Mouse (Mus musculus) embryonic facial prominence, embryonic 10.5 days (tissue): ENCODE data around the gene Phlda3. TPM values are rescaled to one million over a fixed set of nuclear protein-coding genes. Genes with fewer than 3 reads are reported as not detected.
A peak's percentile ranks its signal among the peaks of the same experiment; 100 is the strongest.

Experiments
- DNase-seq: peaks from one replicate; pipeline ENCODE4 v3.0.0-alpha.2; 2017; ENCODE audit warnings: low spot score
- H3K27ac ChIP-seq: fragments of 300-500 bp; sonication (generic); replicated peaks from 2 replicates; pipeline ENCODE4 v1.5.1; 2016; ENCODE audit warnings: mild to moderate bottlenecking
- H3K27me3 ChIP-seq: fragments of 300-500 bp; sonication (generic); replicated peaks from 2 replicates; pipeline ENCODE4 v1.6.1; 2016; ENCODE audit warnings: low read depth, mild to moderate bottlenecking; ENCODE audit not compliant: poor library complexity, severe bottlenecking
- H3K36me3 ChIP-seq: fragments of 300-500 bp; sonication (generic); replicated peaks from 2 replicates; pipeline ENCODE4 v1.6.1; 2016; ENCODE audit warnings: mild to moderate bottlenecking, moderate library complexity
- H3K4me1 ChIP-seq: fragments of 300-500 bp; sonication (generic); 2 replicates; pipeline ENCODE4 v1.6.1; 2016
- H3K4me3 ChIP-seq: fragments of 300-500 bp; sonication (generic); 2 replicates; pipeline ENCODE4 v1.5.1; 2016; ENCODE audit warnings: mild to moderate bottlenecking, moderate library complexity
- H3K9me3 ChIP-seq: fragments of 300-500 bp; sonication (generic); 2 replicates; pipeline ENCODE4 v1.6.1; 2016; ENCODE audit warnings: mild to moderate bottlenecking
- WGBS: fragments of 180-500 bp; shearing (Covaris S2); methylation state at CpG from one replicate; pipeline ENCODE4 v1.1.7; 2016; 5-methylcytosine and 5-hydroxymethylcytosine counted together
- polyA plus RNA-seq: library from polyadenylated mRNA; unstranded; fragments of >200 nt; fragmentation: Nextera tagmentation; extraction: Ambion mirVana; gene quantifications from 2 replicates; pipeline ENCODE4 v1.2.1, GENCODE M21; 2016

Gene Phlda3
- polyA plus RNA-seq = 29.0 and 32.2 TPM in 2 replicates

- WGBS = under 1% methylated on average over 90 of the region's 90 CpGs
- H3K27me3 ChIP-seq = peaks cover 49% of the 10 kb centered on the region
- H3K4me1 ChIP-seq = peaks cover 76% of the 10 kb centered on the region
- H3K9me3 ChIP-seq = no peaks in the 10 kb centered on the region
- peaks cover 19% of the 10 kb centered on the region for H3K36me3 ChIP-seq
- peak; percentile 87 for DNase-seq
- H3K27ac ChIP-seq = peak within 1 kb of the TSS; percentile 93
- H3K4me3 ChIP-seq = peak within 1 kb of the TSS; percentile 74
These were observed at the start of gene Phlda3 for GRCm38 (mm10) chr1:135765645-135766591. Phlda3 (plus strand) TSS chr1:135766119.

GRCm38 (mm10) chr1:135719486-135719885, 46.4 kb upstream of the Phlda3 start:
- 19% methylated on average over 9 of the region's 9 CpGs for WGBS
- no peaks in the 10 kb centered on the region for H3K9me3 ChIP-seq

GRCm38 (mm10) chr1:135719983-135720382, 45.9 kb upstream of the Phlda3 start, which contains the start of gene Csrp1:
Csrp1 (plus strand) TSS chr1:135720061.
- no peaks in the 10 kb centered on the region for H3K36me3 ChIP-seq
- 66% methylated on average over 6 of the region's 6 CpGs for WGBS
- H3K4me3 ChIP-seq = no peak within 1 kb of the TSS
- DNase-seq = no peak
- H3K27me3 ChIP-seq = no peaks in the 10 kb centered on the region
- H3K27ac ChIP-seq = peak within 1 kb of the TSS; percentile 30
- H3K9me3 ChIP-seq = no peaks in the 10 kb centered on the region
- peaks cover 18% of the 10 kb centered on the region; the same call in 1 of the 2 replicates for H3K4me1 ChIP-seq

More at GRCm38 (mm10) chr1:135719486-135719885, 46.4 kb upstream of the Phlda3 start:
- DNase-seq = peak; percentile 69
- Histone ChIP-seq H3K27me3 (no peaks in the 10 kb centered on the region), H3K4me1 (peaks cover 23% of the 10 kb centered on the region; the same call in 1 of the 2 replicates), H3K4me3 (no peak overlapping the region), H3K36me3 (no peaks in the 10 kb centered on the region), H3K27ac (no peak overlapping the region)

- DNase-seq = no peak
- WGBS = 53% methylated on average over 1 of the region's 1 CpGs
- Histone ChIP-seq H3K27me3 (peaks cover 10% of the 10 kb centered on the region), H3K4me1 (peaks cover 14% of the 10 kb centered on the region; the same call in 1 of the 2 replicates), H3K27ac (no peak overlapping the region), H3K9me3 (no peaks in the 10 kb centered on the region), H3K36me3 (no peaks in the 10 kb centered on the region), H3K4me3 (no peak overlapping the region)
These were observed 42.9 kb upstream of the Phlda3 start for GRCm38 (mm10) chr1:135723016-135723415.

- H3K4me3 ChIP-seq = no peak overlapping the region
- H3K36me3 ChIP-seq = no peaks in the 10 kb centered on the region
- H3K27me3 ChIP-seq = peaks cover 15% of the 10 kb centered on the region
- 63% methylated on average over 4 of the region's 4 CpGs for WGBS
- H3K9me3 ChIP-seq = no peaks in the 10 kb centered on the region
- no peak overlapping the region for H3K27ac ChIP-seq
- H3K4me1 ChIP-seq = peaks cover 25% of the 10 kb centered on the region
- DNase-seq = no peak
These were observed 41.8 kb upstream of the Phlda3 start for GRCm38 (mm10) chr1:135724134-135724533.

GRCm38 (mm10) chr1:135725324-135725723, 40.6 kb upstream of the Phlda3 start:
- Histone ChIP-seq H3K4me1 (peaks cover 29% of the 10 kb centered on the region), H3K36me3 (no peaks in the 10 kb centered on the region), H3K27ac (no peak overlapping the region), H3K9me3 (no peaks in the 10 kb centered on the region), H3K4me3 (no peak overlapping the region), H3K27me3 (peaks cover 15% of the 10 kb centered on the region)
- DNase-seq = no peak
- WGBS = 90% methylated on average over 6 of the region's 6 CpGs

GRCm38 (mm10) chr1:135725936-135726335, 40.0 kb upstream of the Phlda3 start:
- no peaks in the 10 kb centered on the region for H3K9me3 ChIP-seq
- peaks cover 15% of the 10 kb centered on the region for H3K27me3 ChIP-seq
- 85% methylated on average over 7 of the region's 7 CpGs for WGBS
- no peak overlapping the region for H3K27ac ChIP-seq
- no peaks in the 10 kb centered on the region for H3K36me3 ChIP-seq
- H3K4me1 ChIP-seq = peaks cover 32% of the 10 kb centered on the region
- DNase-seq = no peak
- H3K4me3 ChIP-seq = no peak overlapping the region

GRCm38 (mm10) chr1:135728631-135729366, 37.1 kb upstream of the Phlda3 start:
- Histone ChIP-seq H3K9me3 (no peaks in the 10 kb centered on the region), H3K4me1 (peaks cover 57% of the 10 kb centered on the region), H3K36me3 (no peaks in the 10 kb centered on the region), H3K4me3 (peak overlapping the region; percentile 72), H3K27ac (peak overlapping the region; percentile 87), H3K27me3 (peaks cover 15% of the 10 kb centered on the region)
- peak; percentile 91 for DNase-seq
- 2% methylated on average over 35 of the region's 35 CpGs for WGBS

- H3K4me3 ChIP-seq = peak overlapping the region; percentile 72
- WGBS = 0% methylated on average over 11 of the region's 11 CpGs
- DNase-seq = no peak
- no peaks in the 10 kb centered on the region for H3K9me3 ChIP-seq
- peak overlapping the region; percentile 87 for H3K27ac ChIP-seq
- H3K27me3 ChIP-seq = peaks cover 15% of the 10 kb centered on the region
- H3K36me3 ChIP-seq = no peaks in the 10 kb centered on the region
- peaks cover 62% of the 10 kb centered on the region for H3K4me1 ChIP-seq
These were observed 36.6 kb upstream of the Phlda3 start for GRCm38 (mm10) chr1:135729367-135729713.

GRCm38 (mm10) chr1:135729821-135730220, 36.1 kb upstream of the Phlda3 start:
- H3K27me3 ChIP-seq = peaks cover 15% of the 10 kb centered on the region
- 20% methylated on average over 4 of the region's 4 CpGs for WGBS
- H3K27ac ChIP-seq = peak overlapping the region; percentile 87
- H3K4me3 ChIP-seq = peak overlapping the region; percentile 72
- peaks cover 67% of the 10 kb centered on the region for H3K4me1 ChIP-seq
- DNase-seq = no peak
- H3K36me3 ChIP-seq = no peaks in the 10 kb centered on the region
- no peaks in the 10 kb centered on the region for H3K9me3 ChIP-seq

- WGBS = 36% methylated on average over 3 of the region's 3 CpGs
- no peak for DNase-seq
- peak overlapping the region; percentile 72 for H3K4me3 ChIP-seq
- no peaks in the 10 kb centered on the region for H3K36me3 ChIP-seq
- peaks cover 15% of the 10 kb centered on the region for H3K27me3 ChIP-seq
- H3K27ac ChIP-seq = peak overlapping the region; percentile 80
- no peaks in the 10 kb centered on the region for H3K9me3 ChIP-seq
- peaks cover 72% of the 10 kb centered on the region for H3K4me1 ChIP-seq
These were observed 35.6 kb upstream of the Phlda3 start for GRCm38 (mm10) chr1:135730296-135730695.

GRCm38 (mm10) chr1:135731393-135731792, 34.5 kb upstream of the Phlda3 start:
- no peak for DNase-seq
- Histone ChIP-seq H3K36me3 (no peaks in the 10 kb centered on the region), H3K4me1 (peaks cover 82% of the 10 kb centered on the region), H3K4me3 (peak overlapping the region; percentile 21; the same call in 1 of the 2 replicates), H3K9me3 (no peaks in the 10 kb centered on the region), H3K27me3 (peaks cover 15% of the 10 kb centered on the region), H3K27ac (peak overlapping the region; percentile 80)
- WGBS = 58% methylated on average over 7 of the region's 7 CpGs
